Mouse (Mus musculus) lung, embryonic 15.5 days (tissue): ENCODE measurements at regions not wholly inside any gene's neighbourhood (a gene's known extent, or its start where the extent isn't known, plus 50 kb on each side); places are given as distances from the start of the nearest gene placed in this dataset.

ENCODE experiments used
- ATAC-seq: fragments of 200-750 bp; cut with Nextera tagmentation; 2 replicates; pipeline ENCODE4 v1.8.0; 2017; ENCODE audit warnings: moderate number of reproducible peaks, borderline replicate concordance; ENCODE audit not compliant: low FRiP score, low TSS enrichment; ENCODE audit errors: extremely low read depth
- H3K27ac ChIP-seq: fragments of 300-500 bp; sonication (generic); 2 replicates; pipeline ENCODE4 v1.5.1; 2015; ENCODE audit warnings: moderate library complexity, mild to moderate bottlenecking, inconsistent platforms
- H3K27me3 ChIP-seq: fragments of 300-500 bp; sonication (generic); 2 replicates; pipeline ENCODE4 v1.6.1; 2015; ENCODE audit warnings: inconsistent platforms
- H3K36me3 ChIP-seq: fragments of 300-500 bp; sonication (generic); 2 replicates; pipeline ENCODE4 v1.6.1; 2015; ENCODE audit warnings: inconsistent platforms
- H3K4me1 ChIP-seq: fragments of 300-500 bp; sonication (generic); 2 replicates; pipeline ENCODE4 v1.6.1; 2015; ENCODE audit warnings: inconsistent platforms
- H3K4me2 ChIP-seq: fragments of 300-500 bp; sonication (generic); 2 replicates; pipeline ENCODE4 v1.6.1; 2015; ENCODE audit warnings: inconsistent platforms, mild to moderate bottlenecking, moderate library complexity
- H3K4me3 ChIP-seq: fragments of 300-500 bp; sonication (generic); 2 replicates; pipeline ENCODE4 v1.5.1; 2015; ENCODE audit warnings: mild to moderate bottlenecking, inconsistent platforms
- H3K9ac ChIP-seq: fragments of 300-500 bp; sonication (generic); 2 replicates; pipeline ENCODE4 v1.6.1; 2015; ENCODE audit warnings: inconsistent platforms
- H3K9me3 ChIP-seq: fragments of 300-500 bp; sonication (generic); 2 replicates; pipeline ENCODE4 v1.6.1; 2016; ENCODE audit warnings: inconsistent platforms
- WGBS: fragments of 180-500 bp; shearing (Covaris S2); methylation state at CpG from one replicate; pipeline ENCODE4 v1.1.7; 2015; 5-methylcytosine and 5-hydroxymethylcytosine counted together

GRCm38 (mm10) chr12:26598501-26598900, 129.5 kb downstream of the Cmpk2 start:
- no peak for ATAC-seq
- no peak overlapping the region for H3K4me3 ChIP-seq
- no peak overlapping the region for H3K4me2 ChIP-seq
- H3K27ac ChIP-seq: no peak overlapping the region
- no peak overlapping the region for H3K9ac ChIP-seq
- H3K4me1 ChIP-seq: no peaks in the 10 kb centered on the region
- no peaks in the 10 kb centered on the region for H3K36me3 ChIP-seq
- no peaks in the 10 kb centered on the region for H3K27me3 ChIP-seq
- H3K9me3 ChIP-seq: no peaks in the 10 kb centered on the region

DNA sequence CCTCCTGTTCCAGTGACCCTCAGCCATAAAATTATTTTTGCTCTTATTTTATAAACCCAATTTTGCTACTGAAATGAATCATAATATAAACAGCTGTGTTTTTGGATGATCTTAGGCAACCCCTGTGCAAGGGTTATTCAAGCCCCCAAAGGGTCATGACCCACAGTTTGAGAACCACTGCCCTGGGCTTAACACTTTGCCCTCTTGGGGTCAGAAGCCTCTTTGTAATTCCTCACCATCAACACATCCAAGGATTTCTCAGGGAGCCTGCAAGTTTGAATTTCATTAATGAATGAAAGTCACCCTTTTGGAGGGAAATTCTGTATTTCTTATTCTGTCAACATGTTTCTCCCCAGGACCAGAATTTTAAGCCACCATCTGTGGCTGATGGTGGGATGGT, 123.1 kb downstream of the Cmpk2 start:
- no peak overlapping the region for H3K9ac ChIP-seq
- no peak overlapping the region for H3K27ac ChIP-seq
- H3K4me3 ChIP-seq: no peak overlapping the region
- no peaks in the 10 kb centered on the region for H3K36me3 ChIP-seq
- H3K9me3 ChIP-seq: no peaks in the 10 kb centered on the region
- H3K27me3 ChIP-seq: no peaks in the 10 kb centered on the region
- H3K4me2 ChIP-seq: no peak overlapping the region
- ATAC-seq: no peak
- H3K4me1 ChIP-seq: no peaks in the 10 kb centered on the region

GRCm38 (mm10) chr12:26589091-26589490, 120.1 kb downstream of the Cmpk2 start:
- Histone ChIP-seq H3K36me3 (no peaks in the 10 kb centered on the region), H3K4me1 (no peaks in the 10 kb centered on the region), H3K9ac (no peak overlapping the region), H3K9me3 (no peaks in the 10 kb centered on the region), H3K27me3 (no peaks in the 10 kb centered on the region), H3K4me3 (no peak overlapping the region), H3K27ac (no peak overlapping the region), H3K4me2 (no peak overlapping the region)
- ATAC-seq: no peak

DNA sequence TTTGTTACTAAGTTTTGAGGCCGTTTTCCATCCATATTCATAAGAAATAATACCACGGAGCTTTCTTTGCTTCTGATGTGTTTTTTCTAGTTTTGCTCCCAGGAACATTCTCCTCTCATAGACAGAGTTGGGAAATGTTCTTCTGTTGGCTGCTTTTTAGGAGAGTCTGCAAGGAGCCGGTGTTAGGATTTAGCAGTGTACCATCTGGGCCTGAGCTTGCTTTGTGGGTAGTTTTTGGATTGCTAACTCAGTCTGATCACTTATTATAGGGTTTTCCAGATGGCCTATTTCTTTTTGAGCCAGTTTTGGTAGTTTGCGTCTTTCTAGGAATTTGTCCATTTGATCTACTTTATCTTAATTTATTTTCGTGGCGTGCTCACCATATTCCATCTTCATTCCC, 108.4 kb downstream of the Cmpk2 start:
- no peaks in the 10 kb centered on the region for H3K27me3 ChIP-seq
- ATAC-seq: no peak
- WGBS: 84% methylated on average over 6 of the region's 6 CpGs
- no peaks in the 10 kb centered on the region for H3K4me1 ChIP-seq
- H3K36me3 ChIP-seq: no peaks in the 10 kb centered on the region
- H3K9ac ChIP-seq: no peak overlapping the region
- H3K4me2 ChIP-seq: no peak overlapping the region
- no peak overlapping the region for H3K4me3 ChIP-seq
- no peak overlapping the region for H3K27ac ChIP-seq
- H3K9me3 ChIP-seq: no peaks in the 10 kb centered on the region

- Histone ChIP-seq H3K27me3 (no peaks in the 10 kb centered on the region), H3K9me3 (no peaks in the 10 kb centered on the region), H3K36me3 (no peaks in the 10 kb centered on the region), H3K4me3 (no peak overlapping the region), H3K4me2 (no peak overlapping the region), H3K9ac (no peak overlapping the region), H3K27ac (no peak overlapping the region), H3K4me1 (peaks cover 6% of the 10 kb centered on the region; the same call in 1 of the 2 replicates)
- ATAC-seq: no peak
- WGBS: 60% methylated on average over 7 of the region's 7 CpGs
Measured at GRCm38 (mm10) chr12:26571602-26572001, 102.6 kb downstream of the Cmpk2 start.

GRCm38 (mm10) chr12:26567435-26567834, 98.4 kb downstream of the Cmpk2 start:
- H3K4me2 ChIP-seq: no peak overlapping the region
- WGBS: 69% methylated on average over 4 of the region's 4 CpGs
- ATAC-seq: no peak

DNA sequence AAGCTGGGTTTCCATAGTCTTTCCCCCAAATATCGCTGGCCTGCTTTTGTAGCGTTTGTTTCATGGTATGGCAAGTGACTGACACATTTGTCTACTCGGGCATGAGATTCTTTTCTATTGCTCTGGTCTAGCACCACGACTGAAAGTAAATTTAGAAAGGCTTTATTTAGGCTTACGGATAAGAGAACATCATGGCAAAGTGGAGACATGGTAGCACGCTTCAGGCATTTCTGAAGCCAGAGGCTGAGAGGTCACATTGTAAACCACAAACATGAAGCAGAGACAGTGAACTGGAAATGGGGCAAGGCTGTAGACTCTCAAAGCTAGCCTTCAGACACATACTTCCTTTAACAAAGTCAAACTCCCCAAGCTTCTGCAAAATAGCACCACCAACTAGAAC, 93.9 kb downstream of the Cmpk2 start:
- ATAC-seq: no peak
- Histone ChIP-seq H3K4me2 (no peak overlapping the region), H3K27me3 (no peaks in the 10 kb centered on the region), H3K27ac (no peak overlapping the region), H3K4me3 (no peak overlapping the region), H3K9me3 (no peaks in the 10 kb centered on the region), H3K4me1 (no peaks in the 10 kb centered on the region), H3K9ac (no peak overlapping the region), H3K36me3 (no peaks in the 10 kb centered on the region)
- WGBS: 80% methylated on average over 6 of the region's 6 CpGs

More at GRCm38 (mm10) chr12:26567435-26567834, 98.4 kb downstream of the Cmpk2 start:
- peaks cover 6% of the 10 kb centered on the region; the same call in 1 of the 2 replicates for H3K4me1 ChIP-seq
- no peaks in the 10 kb centered on the region for H3K9me3 ChIP-seq
- no peaks in the 10 kb centered on the region for H3K27me3 ChIP-seq
- H3K36me3 ChIP-seq: no peaks in the 10 kb centered on the region
- H3K27ac ChIP-seq: no peak overlapping the region
- no peak overlapping the region for H3K9ac ChIP-seq
- H3K4me3 ChIP-seq: no peak overlapping the region

- H3K4me3 ChIP-seq: no peak overlapping the region
- H3K9me3 ChIP-seq: no peaks in the 10 kb centered on the region
- no peak overlapping the region for H3K9ac ChIP-seq
- no peak overlapping the region for H3K4me2 ChIP-seq
- ATAC-seq: no peak
- H3K4me1 ChIP-seq: no peaks in the 10 kb centered on the region
- WGBS: 75% methylated on average over 3 of the region's 3 CpGs
- no peak overlapping the region for H3K27ac ChIP-seq
- no peaks in the 10 kb centered on the region for H3K36me3 ChIP-seq
- H3K27me3 ChIP-seq: no peaks in the 10 kb centered on the region
Measured at GRCm38 (mm10) chr12:26559560-26559959, 90.6 kb downstream of the Cmpk2 start.

- 8% methylated on average over 4 of the region's 4 CpGs for WGBS
- Histone ChIP-seq H3K4me3 (no peak overlapping the region), H3K27ac (no peak overlapping the region), H3K9me3 (no peaks in the 10 kb centered on the region), H3K27me3 (no peaks in the 10 kb centered on the region), H3K4me2 (no peak overlapping the region), H3K9ac (no peak overlapping the region), H3K4me1 (no peaks in the 10 kb centered on the region), H3K36me3 (no peaks in the 10 kb centered on the region)
- ATAC-seq: no peak
Measured at GRCm38 (mm10) chr12:26557411-26557810, 88.4 kb downstream of the Cmpk2 start.

GRCm38 (mm10) chr12:26551168-26551926, 82.3 kb downstream of the Cmpk2 start:
- 49% methylated on average over 10 of the region's 10 CpGs for WGBS
- H3K4me2 ChIP-seq: no peak overlapping the region
- no peak overlapping the region for H3K27ac ChIP-seq
- H3K4me1 ChIP-seq: peaks cover 12% of the 10 kb centered on the region
- no peaks in the 10 kb centered on the region for H3K9me3 ChIP-seq
- no peak overlapping the region for H3K4me3 ChIP-seq
- no peaks in the 10 kb centered on the region for H3K27me3 ChIP-seq
- H3K9ac ChIP-seq: no peak overlapping the region
- no peak for ATAC-seq
- H3K36me3 ChIP-seq: no peaks in the 10 kb centered on the region

DNA sequence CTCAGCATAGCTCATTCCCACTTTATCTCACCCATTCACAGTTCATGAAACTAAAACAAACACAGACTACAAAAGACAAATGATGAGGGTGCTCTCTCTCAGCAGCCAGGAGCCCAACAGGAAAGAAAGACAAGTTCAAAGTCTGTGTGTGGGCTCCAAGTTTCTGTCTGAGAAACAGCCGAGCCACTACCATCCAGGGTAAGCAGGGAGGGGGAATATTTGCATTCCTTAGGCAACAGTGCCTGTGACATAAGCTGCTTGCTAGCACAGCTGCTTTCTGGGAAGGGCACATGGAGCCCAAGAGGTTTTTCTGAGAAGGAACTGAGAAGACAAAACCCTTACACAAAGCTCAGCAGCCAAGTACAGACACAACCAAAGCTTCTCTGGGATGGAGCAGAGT, 78.5 kb downstream of the Cmpk2 start:
- Histone ChIP-seq H3K27me3 (no peaks in the 10 kb centered on the region), H3K27ac (peak overlapping the region; percentile 42; the same call in 1 of the 2 replicates), H3K4me2 (no peak overlapping the region), H3K36me3 (no peaks in the 10 kb centered on the region), H3K9me3 (no peaks in the 10 kb centered on the region), H3K9ac (no peak overlapping the region), H3K4me3 (no peak overlapping the region), H3K4me1 (peaks cover 16% of the 10 kb centered on the region)
- WGBS: 0% methylated on average over 1 of the region's 1 CpGs
- ATAC-seq: peak; percentile 68; the same call in 1 of the 2 replicates

DNA sequence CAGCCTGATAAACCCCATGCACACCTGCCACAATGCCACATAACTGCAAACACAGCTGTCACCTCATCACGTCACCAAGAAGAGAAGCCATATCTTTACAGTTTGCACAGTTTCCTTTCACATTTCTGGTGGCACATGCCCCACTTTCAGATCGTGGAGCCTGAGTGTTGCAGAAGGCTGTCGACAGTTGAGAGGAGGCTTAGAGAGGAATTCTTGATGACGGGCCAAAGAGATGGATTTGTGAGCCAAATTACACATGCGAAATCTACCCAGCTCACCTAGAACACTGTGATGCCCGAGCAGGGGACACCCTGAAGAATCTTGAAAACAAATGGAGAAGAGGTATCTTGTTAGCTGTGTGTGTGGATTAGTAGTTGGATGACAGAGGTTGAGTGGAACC, 77.4 kb downstream of the Cmpk2 start:
- Histone ChIP-seq H3K9ac (no peak overlapping the region), H3K4me1 (peaks cover 16% of the 10 kb centered on the region), H3K4me2 (no peak overlapping the region), H3K9me3 (no peaks in the 10 kb centered on the region), H3K27ac (no peak overlapping the region), H3K27me3 (no peaks in the 10 kb centered on the region), H3K4me3 (no peak overlapping the region), H3K36me3 (no peaks in the 10 kb centered on the region)
- ATAC-seq: no peak
- WGBS: 32% methylated on average over 6 of the region's 6 CpGs

DNA sequence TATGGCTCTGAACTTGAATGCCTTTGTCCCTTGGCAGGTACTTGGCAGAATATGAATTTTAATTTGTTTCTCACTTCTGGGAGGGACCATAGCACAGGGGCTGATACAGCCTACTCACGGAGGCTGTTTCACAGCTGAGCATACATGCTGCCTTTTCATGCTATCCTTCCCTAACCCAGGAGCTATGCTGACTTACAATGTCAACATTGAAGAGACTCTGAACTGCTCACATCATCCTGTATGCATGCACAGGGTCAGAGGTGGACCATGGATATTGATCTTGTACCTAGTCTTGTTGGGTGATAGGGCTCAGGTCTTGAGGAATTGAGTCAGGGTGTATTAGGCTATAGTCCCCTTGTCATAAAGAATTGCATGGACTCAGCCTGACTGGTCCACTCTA, 74.5 kb downstream of the Cmpk2 start:
- 71% methylated on average over 1 of the region's 1 CpGs for WGBS
- H3K4me2 ChIP-seq: no peak overlapping the region
- H3K27me3 ChIP-seq: no peaks in the 10 kb centered on the region
- H3K9me3 ChIP-seq: no peaks in the 10 kb centered on the region
- no peak overlapping the region for H3K4me3 ChIP-seq
- peaks cover 16% of the 10 kb centered on the region for H3K4me1 ChIP-seq
- H3K9ac ChIP-seq: no peak overlapping the region
- ATAC-seq: no peak
- no peak overlapping the region for H3K27ac ChIP-seq
- H3K36me3 ChIP-seq: no peaks in the 10 kb centered on the region
